Mouse (Mus musculus) bone marrow macrophage, adult 2 months (primary cell): ENCODE measurements at regions not wholly inside any gene's neighbourhood (a gene's known extent, or its start where the extent isn't known, plus 50 kb on each side); places are given as distances from the start of the nearest gene placed in this dataset.

Experiments used
- CTCF ChIP-seq: IDR thresholded peaks from 2 replicates; pipeline ENCODE4 v1.5.1; 2012; ENCODE audit warnings: low read depth, mild to moderate bottlenecking, low read length, moderate library complexity
- POLR2A ChIP-seq: IDR thresholded peaks from 2 replicates; pipeline ENCODE4 v1.6.1; 2012; ENCODE audit warnings: mild to moderate bottlenecking, low read depth, low read length, borderline replicate concordance

DNA sequence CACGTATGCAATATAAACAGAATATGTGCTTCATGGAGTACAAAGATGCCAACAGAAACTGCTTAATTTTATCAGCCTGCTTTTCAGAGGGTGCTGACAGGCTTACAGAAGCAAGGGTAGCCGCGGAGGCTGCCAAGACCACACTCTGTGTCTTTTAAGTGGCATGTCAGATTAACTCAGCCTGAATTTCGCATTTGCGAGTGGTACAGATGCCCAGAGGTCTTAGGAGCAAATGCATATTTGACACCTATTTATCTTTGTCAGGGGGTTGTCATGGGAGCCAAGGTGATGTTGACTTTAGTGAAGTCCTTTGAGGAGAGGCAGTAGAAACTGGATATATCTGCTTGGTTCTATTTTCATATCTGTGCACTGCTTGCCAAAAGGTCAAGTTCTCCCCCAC is 149.0 kb downstream of the Kcnj2 start:
- TF ChIP-seq CTCF (no peak), POLR2A (no peak)
